ENCODE assay signal across 8 mouse cellular contexts in genomic region chr6:53164423-53164841, GRCm38 (mm10).
DNase-seq lines count a peak whose midpoint lies in the region; ATAC-seq and TF ChIP-seq lines count a peak whose summit lies in the region.

No protein-coding gene starts in this region.

- no peak overlapping the region for H3K9ac ChIP-seq in forebrain, postnatal 0 days
- H3K9ac ChIP-seq in kidney, embryonic 15.5 days = no peak overlapping the region
- no peak overlapping the region for H3K9ac ChIP-seq in liver, embryonic 15.5 days

- peak overlapping the region; percentile 13; the same call in 1 of the 2 replicates for H3K4me3 ChIP-seq in forebrain, postnatal 0 days (ENCODE audit: low read depth, low read length)
- peak overlapping the region; percentile 29 for H3K4me3 ChIP-seq in kidney, embryonic 15.5 days (replicated peaks)
- H3K4me3 ChIP-seq in liver, embryonic 15.5 days (replicated peaks) = no peak overlapping the region

- peak overlapping the region; percentile 36 for H3K4me2 ChIP-seq in forebrain, postnatal 0 days (ENCODE audit: low read depth)
- peak overlapping the region; percentile 51 for H3K4me2 ChIP-seq in kidney, embryonic 15.5 days
- peak overlapping the region; percentile 41 for H3K4me2 ChIP-seq in liver, embryonic 15.5 days

- intact Hi-C loops in gastrocnemius, postnatal 14 days (cut with DNase I; ENCODE audit: low total_unique reads) = no loop called here

- WGBS in forebrain, postnatal 0 days = 10% methylated on average over 10 of the region's 10 CpGs
- 9% methylated on average over 10 of the region's 10 CpGs for whole genome bisulfite sequencing in kidney, embryonic 15.5 days
- WGBS in liver, embryonic 15.5 days (ENCODE audit: insufficient replicate concordance) = 7% methylated on average over 10 of the region's 10 CpGs

- H3K27me3 ChIP-seq in forebrain, postnatal 0 days (ENCODE audit: insufficient read depth, low read length) = no peaks in the 10 kb centered on the region
- no peaks in the 10 kb centered on the region for H3K27me3 ChIP-seq in kidney, embryonic 15.5 days
- no peaks in the 10 kb centered on the region for H3K27me3 ChIP-seq in liver, embryonic 15.5 days

- no peaks in the 10 kb centered on the region for H3K9me3 ChIP-seq in forebrain, postnatal 0 days (ENCODE audit: low read length)
- H3K9me3 ChIP-seq in kidney, embryonic 15.5 days (replicated peaks) = no peaks in the 10 kb centered on the region
- no peaks in the 10 kb centered on the region for H3K9me3 ChIP-seq in liver, embryonic 15.5 days (replicated peaks)

- DNase-seq in cerebellum, adult 8-10 months = peak; percentile 2
- no peak for DNase-seq in cerebellum, adult 11-12 months
- peak; percentile 95 for DNase-seq in R1 (ENCODE audit: low read depth, low spot score)
- peak; percentile 66 for DNase-seq in forebrain, postnatal 0 days
- peak; percentile 59 for DNase-seq in retina, embryonic 14.5 days (ENCODE audit: low spot score)
- no peak for DNase-seq in gastrocnemius, postnatal 14 days

- H3K36me3 ChIP-seq in forebrain, postnatal 0 days (ENCODE audit: insufficient read depth) = no peaks in the 10 kb centered on the region
- no peaks in the 10 kb centered on the region for H3K36me3 ChIP-seq in kidney, embryonic 15.5 days
- H3K36me3 ChIP-seq in liver, embryonic 15.5 days (replicated peaks) = no peaks in the 10 kb centered on the region

- no peak overlapping the region for H3K27ac ChIP-seq in forebrain, postnatal 0 days (ENCODE audit: low read depth, low read length)
- no peak overlapping the region for H3K27ac ChIP-seq in kidney, embryonic 15.5 days
- no peak overlapping the region for H3K27ac ChIP-seq in liver, embryonic 15.5 days (replicated peaks)

- peak; percentile 69 for TF ChIP-seq CTCF in forebrain, postnatal 0 days (IDR thresholded peaks at IDR 0.05; ENCODE audit: low read depth)

- H3K4me1 ChIP-seq in forebrain, postnatal 0 days (ENCODE audit: insufficient read depth) = no peaks in the 10 kb centered on the region
- H3K4me1 ChIP-seq in kidney, embryonic 15.5 days = peaks cover 4% of the 10 kb centered on the region; the same call in 1 of the 2 replicates
- peaks cover 11% of the 10 kb centered on the region; the same call in 1 of the 2 replicates for H3K4me1 ChIP-seq in liver, embryonic 15.5 days (replicated peaks)

- no peak for ATAC-seq in forebrain, postnatal 0 days
- no peak for ATAC-seq in kidney, embryonic 15.5 days (replicated peaks; ENCODE audit: low FRiP score)
- no peak for ATAC-seq in liver, embryonic 15.5 days (ENCODE audit: insufficient read depth)

Comparison
In these comparisons a context has a peak if more than half of its experiments do, and no peak if none do; other contexts are left out.
1. DNase-seq: peak in cerebellum, adult 8-10 months (single experiment), R1 (single experiment), forebrain, postnatal 0 days (single experiment) and retina, embryonic 14.5 days (single experiment); none in cerebellum, adult 11-12 months (single experiment) and gastrocnemius, postnatal 14 days (single experiment).
2. Peak in every context shown above with its lines, with median percentiles within 50 percentile points of each other: H3K4me2 ChIP-seq.